Mouse (Mus musculus): ENCODE results near the gene Rasl12. TPM values are rescaled to one million over a fixed set of nuclear protein-coding genes. Genes with fewer than 3 reads are reported as not detected.

Gene Rasl12
- total and polyA plus RNA-seq, 2 experiments from 2014 or later = 4.3 to 9.3 TPM

GRCm38 (mm10) chr9:65404331-65405183, 6.3 kb downstream of the Rasl12 start:
- 72% methylated on average over 15 of the region's 15 CpGs for WGBS
- no peak overlapping the region for H3K4me2 ChIP-seq (ENCODE audit: low read depth, low read length, poor library complexity, severe bottlenecking)

GRCm38 (mm10) chr9:65405184-65405449, 6.8 kb downstream of the Rasl12 start:
- no peak for ATAC-seq (ENCODE audit: low FRiP score)
- Histone ChIP-seq H3K27me3 (ENCODE audit: insufficient read depth, low read length) (no peaks in the 10 kb centered on the region), H3K4me3 (ENCODE audit: low read depth, low read length) (no peak overlapping the region), H3K9me3 (ENCODE audit: low read length) (no peaks in the 10 kb centered on the region), H3K36me3 (ENCODE audit: insufficient read depth, low read length) (no peaks in the 10 kb centered on the region), H3K9ac (replicated peaks; ENCODE audit: low read length, poor library complexity, severe bottlenecking) (no peak overlapping the region), H3K4me1 (ENCODE audit: insufficient read depth, low read length) (no peaks in the 10 kb centered on the region), H3K27ac (ENCODE audit: low read depth, low read length) (no peak overlapping the region), H3K4me2 (ENCODE audit: low read depth, low read length, poor library complexity, severe bottlenecking) (no peak overlapping the region)
- no peak for TF ChIP-seq CTCF (IDR thresholded peaks at IDR 0.05)
- no peak for DNase-seq (ENCODE audit: low spot score)
- 68% methylated on average over 2 of the region's 2 CpGs for WGBS

More at GRCm38 (mm10) chr9:65404331-65405183, 6.3 kb downstream of the Rasl12 start:
- H3K4me3 ChIP-seq (ENCODE audit: low read depth, low read length) = no peak overlapping the region
- no peak overlapping the region for H3K27ac ChIP-seq (ENCODE audit: low read depth, low read length)
- DNase-seq (ENCODE audit: low spot score) = peak; percentile 71
- no peaks in the 10 kb centered on the region for H3K36me3 ChIP-seq (ENCODE audit: insufficient read depth, low read length)
- no peaks in the 10 kb centered on the region for H3K4me1 ChIP-seq (ENCODE audit: insufficient read depth, low read length)
- H3K27me3 ChIP-seq (ENCODE audit: insufficient read depth, low read length) = no peaks in the 10 kb centered on the region
- no peaks in the 10 kb centered on the region for H3K9me3 ChIP-seq (ENCODE audit: low read length)
- TF ChIP-seq CTCF (IDR thresholded peaks at IDR 0.05) = no peak
- H3K9ac ChIP-seq (replicated peaks; ENCODE audit: low read length, poor library complexity, severe bottlenecking) = no peak overlapping the region
- ATAC-seq (ENCODE audit: low FRiP score) = no peak

- Histone ChIP-seq H3K36me3 (ENCODE audit: insufficient read depth, low read length) (no peaks in the 10 kb centered on the region), H3K4me3 (ENCODE audit: low read depth, low read length) (no peak overlapping the region), H3K4me1 (ENCODE audit: insufficient read depth, low read length) (no peaks in the 10 kb centered on the region), H3K4me2 (ENCODE audit: low read depth, low read length, poor library complexity, severe bottlenecking) (no peak overlapping the region), H3K27me3 (ENCODE audit: insufficient read depth, low read length) (no peaks in the 10 kb centered on the region), H3K9ac (replicated peaks; ENCODE audit: low read length, poor library complexity, severe bottlenecking) (no peak overlapping the region), H3K9me3 (ENCODE audit: low read length) (no peaks in the 10 kb centered on the region), H3K27ac (ENCODE audit: low read depth, low read length) (no peak overlapping the region)
- ATAC-seq (ENCODE audit: low FRiP score) (no peak), DNase-seq (ENCODE audit: low spot score) (no peak)
- WGBS = 78% methylated on average over 5 of the region's 5 CpGs
- no peak for TF ChIP-seq CTCF (IDR thresholded peaks at IDR 0.05)
Observed at GRCm38 (mm10) chr9:65407327-65407726, 9.0 kb downstream of the Rasl12 start.

GRCm38 (mm10) chr9:65407861-65408260, 9.6 kb downstream of the Rasl12 start:
- no peak overlapping the region for H3K4me3 ChIP-seq (ENCODE audit: low read depth, low read length)
- DNase-seq (ENCODE audit: low spot score) (no peak), ATAC-seq (ENCODE audit: low FRiP score) (no peak)
- TF ChIP-seq CTCF (IDR thresholded peaks at IDR 0.05) = no peak
- H3K27me3 ChIP-seq (ENCODE audit: insufficient read depth, low read length) = no peaks in the 10 kb centered on the region
- no peaks in the 10 kb centered on the region for H3K4me1 ChIP-seq (ENCODE audit: insufficient read depth, low read length)
- H3K36me3 ChIP-seq (ENCODE audit: insufficient read depth, low read length) = no peaks in the 10 kb centered on the region
- no peak overlapping the region for H3K4me2 ChIP-seq (ENCODE audit: low read depth, low read length, poor library complexity, severe bottlenecking)
- H3K9ac ChIP-seq (replicated peaks; ENCODE audit: low read length, poor library complexity, severe bottlenecking) = no peak overlapping the region
- no peak overlapping the region for H3K27ac ChIP-seq (ENCODE audit: low read depth, low read length)
- 78% methylated on average over 3 of the region's 3 CpGs for WGBS
- H3K9me3 ChIP-seq (ENCODE audit: low read length) = no peaks in the 10 kb centered on the region

- ATAC-seq (ENCODE audit: low FRiP score) (no peak), DNase-seq (ENCODE audit: low spot score) (no peak)
- Histone ChIP-seq H3K9ac (replicated peaks; ENCODE audit: low read length, poor library complexity, severe bottlenecking) (no peak overlapping the region), H3K4me2 (ENCODE audit: low read depth, low read length, poor library complexity, severe bottlenecking) (no peak overlapping the region), H3K27me3 (ENCODE audit: insufficient read depth, low read length) (no peaks in the 10 kb centered on the region), H3K27ac (ENCODE audit: low read depth, low read length) (no peak overlapping the region), H3K36me3 (ENCODE audit: insufficient read depth, low read length) (no peaks in the 10 kb centered on the region), H3K4me1 (ENCODE audit: insufficient read depth, low read length) (no peaks in the 10 kb centered on the region), H3K4me3 (ENCODE audit: low read depth, low read length) (no peak overlapping the region), H3K9me3 (ENCODE audit: low read length) (no peaks in the 10 kb centered on the region)
- TF ChIP-seq CTCF (IDR thresholded peaks at IDR 0.05) = no peak
- 73% methylated on average over 5 of the region's 5 CpGs for WGBS
Observed at GRCm38 (mm10) chr9:65408871-65409295, 10.6 kb downstream of the Rasl12 start.

- H3K4me3 ChIP-seq (ENCODE audit: low read depth, low read length) = no peak overlapping the region
- H3K4me1 ChIP-seq (ENCODE audit: insufficient read depth, low read length) = no peaks in the 10 kb centered on the region
- ATAC-seq (ENCODE audit: low FRiP score) = no peak
- H3K27me3 ChIP-seq (ENCODE audit: insufficient read depth, low read length) = no peaks in the 10 kb centered on the region
- H3K9ac ChIP-seq (replicated peaks; ENCODE audit: low read length, poor library complexity, severe bottlenecking) = no peak overlapping the region
- DNase-seq (ENCODE audit: low spot score) = no peak
- no peak for TF ChIP-seq CTCF (IDR thresholded peaks at IDR 0.05)
- H3K4me2 ChIP-seq (ENCODE audit: low read depth, low read length, poor library complexity, severe bottlenecking) = no peak overlapping the region
- no peaks in the 10 kb centered on the region for H3K9me3 ChIP-seq (ENCODE audit: low read length)
- H3K27ac ChIP-seq (ENCODE audit: low read depth, low read length) = no peak overlapping the region
- 96% methylated on average over 8 of the region's 8 CpGs for WGBS
- no peaks in the 10 kb centered on the region for H3K36me3 ChIP-seq (ENCODE audit: insufficient read depth, low read length)
Observed at GRCm38 (mm10) chr9:65410378-65410777, 12.1 kb downstream of the Rasl12 start.
